Mouse (Mus musculus) brain, embryonic 14.5 days (tissue): ENCODE measurements around the gene Map2k2.

Experiments used
- CTCF ChIP-seq: fragments of 200-500 bp; IDR thresholded peaks from 2 replicates; pipeline ENCODE4 v1.5.1; 2012; ENCODE audit warnings: inconsistent platforms, mild to moderate bottlenecking, moderate library complexity, borderline replicate concordance; ENCODE audit not compliant: insufficient read depth, insufficient read length; ENCODE audit errors: extremely low read depth
- POLR2A ChIP-seq: fragments of 200-500 bp; IDR thresholded peaks from 2 replicates; pipeline ENCODE4 v1.6.1; 2012; ENCODE audit warnings: mild to moderate bottlenecking, inconsistent platforms, borderline replicate concordance; ENCODE audit not compliant: poor library complexity, insufficient read depth, insufficient read length, severe bottlenecking; ENCODE audit errors: extremely low read depth

GRCm38 (mm10) chr10:81072290-81072689 is 33.4 kb upstream of the Map2k2 start:
- TF ChIP-seq POLR2A, result no peak
- TF ChIP-seq CTCF, result no peak
